Mouse (Mus musculus): ENCODE results near the gene Glg1. TPM values are rescaled to one million over a fixed set of nuclear protein-coding genes. Genes with fewer than 3 reads are reported as not detected.
"Not testable (repeated sequence)": the region's sequence is repeated elsewhere in the genome, so short reads cannot be mapped to it uniquely, and the experiment has no call there.

Glg1 gene
- polyA plus RNA-seq, 1 experiment from 2014 or later: 67.0 TPM

DNA sequence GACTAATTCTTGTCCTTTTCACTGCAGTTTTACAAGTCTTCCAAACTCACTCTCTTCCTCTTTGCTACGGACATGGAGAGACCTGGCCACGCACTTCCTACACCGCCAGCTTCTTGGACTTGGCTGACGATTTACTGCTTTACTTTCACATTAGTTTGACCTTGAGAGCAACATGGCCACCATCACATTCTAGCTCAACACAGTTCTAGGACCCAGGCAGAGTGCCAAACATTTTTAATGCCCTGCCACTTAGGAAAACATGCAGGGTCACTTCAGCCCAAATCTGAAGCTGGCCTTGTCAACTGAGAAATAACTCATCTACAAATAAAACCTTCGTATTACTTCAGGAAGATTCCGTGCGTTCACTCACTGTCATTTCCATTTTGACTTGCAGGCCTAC lies 32.7 kb upstream of the Glg1 start:
- peaks cover 28% of the 10 kb centered on the region for H3K36me3 ChIP-seq (ENCODE audit: control insufficient read depth, insufficient read depth)
- no peaks in the 10 kb centered on the region for H3K4me1 ChIP-seq (replicated peaks; ENCODE audit: control insufficient read depth, insufficient read depth, low read length)
- H3K4me3 ChIP-seq (replicated peaks; ENCODE audit: low read length): no peak overlapping the region
- WGBS: 94% methylated on average over 7 of the region's 7 CpGs
- H3K27me3 ChIP-seq (replicated peaks; ENCODE audit: control insufficient read depth, insufficient read depth, low read length): no peaks in the 10 kb centered on the region
- H3K9me3 ChIP-seq (ENCODE audit: control insufficient read depth, low read length): no peaks in the 10 kb centered on the region
- H3K4me2 ChIP-seq (ENCODE audit: low read length): no peak overlapping the region
- H3K9ac ChIP-seq (replicated peaks; ENCODE audit: low read depth, low read length): no peak overlapping the region
- no peak for ATAC-seq
- no peak overlapping the region for H3K27ac ChIP-seq (ENCODE audit: low read length)

DNA sequence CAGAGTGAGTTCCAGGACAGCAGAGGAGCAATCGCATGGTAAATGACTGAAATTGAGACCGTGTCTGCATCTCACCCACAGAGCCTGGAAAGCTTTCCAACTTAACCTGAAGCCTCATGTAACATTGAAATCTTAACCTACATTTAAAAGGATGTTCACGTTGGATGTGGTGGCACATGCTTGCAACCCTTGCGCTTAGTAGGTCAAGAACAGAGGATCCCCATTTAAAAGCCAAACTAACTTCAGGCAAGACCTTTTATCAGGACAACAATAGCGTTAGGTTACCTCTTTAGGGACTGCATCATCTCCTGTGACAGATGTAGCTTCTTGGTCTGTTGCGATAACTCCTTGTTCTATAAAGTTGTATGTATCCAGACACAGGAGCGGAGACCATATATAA lies 31.6 kb upstream of the Glg1 start:
- H3K9ac ChIP-seq (replicated peaks; ENCODE audit: low read depth, low read length): no peak overlapping the region
- H3K27ac ChIP-seq (ENCODE audit: low read length): no peak overlapping the region
- H3K27me3 ChIP-seq (replicated peaks; ENCODE audit: control insufficient read depth, insufficient read depth, low read length): no peaks in the 10 kb centered on the region
- no peak overlapping the region for H3K4me2 ChIP-seq (ENCODE audit: low read length)
- no peak for ATAC-seq
- WGBS: 97% methylated on average over 7 of the region's 7 CpGs
- peaks cover 24% of the 10 kb centered on the region for H3K36me3 ChIP-seq (ENCODE audit: control insufficient read depth, insufficient read depth)
- H3K4me1 ChIP-seq (replicated peaks; ENCODE audit: control insufficient read depth, insufficient read depth, low read length): no peaks in the 10 kb centered on the region
- no peaks in the 10 kb centered on the region for H3K9me3 ChIP-seq (ENCODE audit: control insufficient read depth, low read length)
- H3K4me3 ChIP-seq (replicated peaks; ENCODE audit: low read length): no peak overlapping the region

DNA sequence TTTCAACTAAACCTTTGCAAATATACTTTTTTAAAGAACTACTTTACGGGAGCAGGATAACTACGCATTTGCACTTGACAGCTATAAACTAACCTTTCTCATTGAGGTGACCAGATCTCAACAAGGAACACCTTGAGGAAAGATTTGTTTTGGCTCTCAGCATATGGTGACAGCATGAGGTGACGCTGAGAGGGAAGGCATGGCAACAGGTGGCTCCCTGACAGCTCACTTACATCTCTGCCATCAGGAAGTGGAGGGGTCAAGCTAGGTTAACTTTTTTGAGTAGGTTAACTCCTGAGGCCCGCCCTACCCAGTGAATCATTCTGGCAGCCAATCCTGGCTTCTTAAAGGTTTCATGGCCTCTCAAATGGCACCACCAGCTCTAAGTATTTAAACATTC lies 26.6 kb upstream of the Glg1 start:
- H3K4me1 ChIP-seq (replicated peaks; ENCODE audit: control insufficient read depth, insufficient read depth, low read length): no peaks in the 10 kb centered on the region
- no peaks in the 10 kb centered on the region for H3K9me3 ChIP-seq (ENCODE audit: control insufficient read depth, low read length)
- H3K4me2 ChIP-seq (ENCODE audit: low read length): no peak overlapping the region
- ATAC-seq: no peak
- 95% methylated on average over 4 of the region's 4 CpGs for WGBS
- H3K4me3 ChIP-seq (replicated peaks; ENCODE audit: low read length): no peak overlapping the region
- H3K9ac ChIP-seq (replicated peaks; ENCODE audit: low read depth, low read length): no peak overlapping the region
- H3K36me3 ChIP-seq (ENCODE audit: control insufficient read depth, insufficient read depth): peaks cover 25% of the 10 kb centered on the region
- H3K27me3 ChIP-seq (replicated peaks; ENCODE audit: control insufficient read depth, insufficient read depth, low read length): no peaks in the 10 kb centered on the region
- H3K27ac ChIP-seq (ENCODE audit: low read length): no peak overlapping the region

DNA sequence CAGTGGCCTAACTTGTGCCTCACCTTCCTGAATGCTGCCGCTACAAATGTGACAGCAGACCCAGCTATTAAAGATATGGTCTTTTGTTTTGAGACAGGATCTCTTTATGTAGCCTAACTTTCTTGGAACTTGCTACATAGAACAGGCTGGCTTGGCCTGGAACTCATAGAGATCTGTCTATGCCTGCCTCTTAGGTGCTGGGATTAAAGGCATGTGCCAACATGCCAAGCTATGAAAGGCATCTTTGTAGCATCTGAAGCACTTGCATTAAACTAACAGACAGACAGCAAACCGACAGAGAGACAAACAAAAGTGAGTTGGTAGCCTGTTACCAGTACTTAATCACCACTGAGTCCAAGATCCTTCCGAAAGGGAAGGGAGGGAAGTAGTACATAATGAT lies 23.1 kb upstream of the Glg1 start:
- 91% methylated on average over 3 of the region's 3 CpGs for WGBS
- no peaks in the 10 kb centered on the region for H3K9me3 ChIP-seq (ENCODE audit: control insufficient read depth, low read length)
- no peak overlapping the region for H3K9ac ChIP-seq (replicated peaks; ENCODE audit: low read depth, low read length)
- H3K4me1 ChIP-seq (replicated peaks; ENCODE audit: control insufficient read depth, insufficient read depth, low read length): no peaks in the 10 kb centered on the region
- H3K27ac ChIP-seq (ENCODE audit: low read length): no peak overlapping the region
- H3K27me3 ChIP-seq (replicated peaks; ENCODE audit: control insufficient read depth, insufficient read depth, low read length): no peaks in the 10 kb centered on the region
- H3K36me3 ChIP-seq (ENCODE audit: control insufficient read depth, insufficient read depth): peaks cover 29% of the 10 kb centered on the region
- ATAC-seq: no peak
- no peak overlapping the region for H3K4me2 ChIP-seq (ENCODE audit: low read length)
- H3K4me3 ChIP-seq (replicated peaks; ENCODE audit: low read length): no peak overlapping the region

DNA sequence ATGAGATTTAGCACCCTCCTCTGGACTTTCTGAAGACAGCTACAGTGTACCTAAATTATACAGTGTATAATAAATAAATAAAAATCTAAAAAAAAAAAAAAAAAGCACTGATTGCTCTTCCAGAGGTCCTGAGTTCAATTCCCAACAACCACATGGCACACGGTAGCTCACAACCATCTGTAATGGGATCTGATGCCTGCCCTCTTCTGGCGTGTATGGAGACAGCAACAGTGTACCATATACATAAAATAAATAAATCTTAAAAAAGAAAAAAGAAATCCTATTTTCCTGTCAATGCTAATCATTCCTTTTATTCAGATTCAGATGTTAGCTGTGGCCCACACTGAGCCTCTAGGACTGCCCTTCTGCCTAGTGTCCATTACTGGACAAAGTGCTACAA lies 9.3 kb upstream of the Glg1 start:
- Histone ChIP-seq H3K4me3 (replicated peaks; ENCODE audit: low read length) (no peak overlapping the region), H3K9ac (replicated peaks; ENCODE audit: low read depth, low read length) (no peak overlapping the region), H3K36me3 (ENCODE audit: control insufficient read depth, insufficient read depth) (0 out of 2 replicates have a peak, but pooled peaks cover 3% of the 10 kb centered on the region), H3K27ac (ENCODE audit: low read length) (no peak overlapping the region), H3K4me1 (replicated peaks; ENCODE audit: control insufficient read depth, insufficient read depth, low read length) (no peaks in the 10 kb centered on the region), H3K4me2 (ENCODE audit: low read length) (no peak overlapping the region), H3K27me3 (replicated peaks; ENCODE audit: control insufficient read depth, insufficient read depth, low read length) (no peaks in the 10 kb centered on the region), H3K9me3 (ENCODE audit: control insufficient read depth, low read length) (no peaks in the 10 kb centered on the region)
- no peak for ATAC-seq
- WGBS: 69% methylated on average over 2 of the region's 2 CpGs

DNA sequence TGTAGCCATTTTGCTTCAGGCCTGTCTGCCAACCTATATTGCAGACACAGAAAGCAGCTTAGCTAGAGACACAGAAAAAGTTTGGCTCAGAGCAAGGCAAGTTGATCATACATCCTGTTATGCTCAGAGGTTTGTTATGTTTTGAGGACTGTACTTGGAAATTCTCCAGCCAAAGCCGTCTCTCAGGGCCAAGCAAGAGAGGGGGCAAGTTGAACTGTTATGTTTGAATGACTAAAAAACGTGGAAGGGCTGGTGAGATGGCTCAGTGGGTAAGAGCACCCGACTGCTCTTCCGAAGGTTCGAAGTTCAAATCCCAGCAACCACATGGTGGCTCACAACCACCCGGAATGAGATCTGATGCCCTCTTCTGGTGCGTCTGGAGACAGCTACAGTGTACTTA lies 7.1 kb upstream of the Glg1 start:
- H3K4me2 ChIP-seq (ENCODE audit: low read length); H3K4me3 ChIP-seq (replicated peaks; ENCODE audit: low read length); H3K36me3 ChIP-seq (ENCODE audit: control insufficient read depth, insufficient read depth); H3K27me3 ChIP-seq (replicated peaks; ENCODE audit: control insufficient read depth, insufficient read depth, low read length); H3K9me3 ChIP-seq (ENCODE audit: control insufficient read depth, low read length); H3K4me1 ChIP-seq (replicated peaks; ENCODE audit: control insufficient read depth, insufficient read depth, low read length); ATAC-seq; H3K27ac ChIP-seq (ENCODE audit: low read length); H3K9ac ChIP-seq (replicated peaks; ENCODE audit: low read depth, low read length): not testable (repeated sequence)
- 77% methylated on average over 7 of the region's 7 CpGs for WGBS

DNA sequence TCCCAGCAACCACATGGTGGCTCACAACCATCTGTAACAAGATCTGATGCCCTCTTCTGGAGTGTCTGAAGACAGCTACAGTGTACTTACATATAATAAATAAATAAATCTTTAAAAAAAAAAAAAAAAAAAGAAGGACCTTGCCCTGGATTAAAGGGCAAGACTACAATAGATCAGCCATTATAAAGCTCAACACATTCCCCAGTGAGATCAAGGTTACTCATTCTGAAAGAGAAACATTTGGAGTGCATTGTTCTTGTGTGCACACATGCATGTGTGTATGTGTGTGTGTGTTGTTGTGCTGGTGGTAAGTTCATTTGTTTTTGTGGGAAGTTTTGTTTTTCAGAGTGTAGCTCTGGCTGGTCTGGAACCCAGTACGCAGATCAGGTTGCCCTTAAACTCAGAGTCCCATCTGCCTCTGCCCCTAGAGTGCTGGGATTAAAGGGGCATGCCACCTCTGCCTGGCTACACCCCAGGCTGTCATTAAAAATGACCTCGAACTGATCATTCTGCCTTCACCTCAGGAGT lies 5.7 kb upstream of the Glg1 start:
- Histone ChIP-seq H3K9ac (replicated peaks; ENCODE audit: low read depth, low read length) (no peak overlapping the region), H3K9me3 (ENCODE audit: control insufficient read depth, low read length) (no peaks in the 10 kb centered on the region), H3K27me3 (replicated peaks; ENCODE audit: control insufficient read depth, insufficient read depth, low read length) (no peaks in the 10 kb centered on the region), H3K4me3 (replicated peaks; ENCODE audit: low read length) (no peak overlapping the region), H3K27ac (ENCODE audit: low read length) (no peak overlapping the region), H3K4me2 (ENCODE audit: low read length) (no peak overlapping the region), H3K4me1 (replicated peaks; ENCODE audit: control insufficient read depth, insufficient read depth, low read length) (no peaks in the 10 kb centered on the region), H3K36me3 (ENCODE audit: control insufficient read depth, insufficient read depth) (no peaks in the 10 kb centered on the region)
- ATAC-seq: no peak
- 86% methylated on average over 2 of the region's 2 CpGs for WGBS

DNA sequence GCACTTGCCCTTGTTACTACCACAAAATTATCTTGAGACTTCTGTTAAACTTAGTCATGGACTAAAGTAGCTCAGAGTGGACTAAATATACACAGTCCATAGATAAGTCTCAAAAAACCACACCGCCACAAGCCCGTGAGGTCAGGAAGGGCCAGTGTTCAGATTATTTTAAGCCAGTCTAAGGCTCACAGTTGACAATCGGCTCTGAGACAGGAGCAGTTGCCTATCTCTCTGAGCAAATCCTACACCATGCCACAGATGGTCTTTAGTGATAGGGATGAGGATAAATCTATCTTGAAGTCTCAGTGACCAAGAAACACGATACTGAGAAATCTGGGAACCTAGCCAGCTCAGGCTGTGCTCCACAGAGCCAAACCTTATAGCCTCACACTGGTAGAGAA lies 3.0 kb upstream of the Glg1 start:
- ATAC-seq: no peak
- Histone ChIP-seq H3K9ac (replicated peaks; ENCODE audit: low read depth, low read length) (no peak overlapping the region), H3K9me3 (ENCODE audit: control insufficient read depth, low read length) (no peaks in the 10 kb centered on the region), H3K27me3 (replicated peaks; ENCODE audit: control insufficient read depth, insufficient read depth, low read length) (no peaks in the 10 kb centered on the region), H3K4me2 (ENCODE audit: low read length) (no peak overlapping the region), H3K4me1 (replicated peaks; ENCODE audit: control insufficient read depth, insufficient read depth, low read length) (peaks cover 13% of the 10 kb centered on the region), H3K4me3 (replicated peaks; ENCODE audit: low read length) (no peak overlapping the region), H3K36me3 (ENCODE audit: control insufficient read depth, insufficient read depth) (no peaks in the 10 kb centered on the region), H3K27ac (ENCODE audit: low read length) (no peak overlapping the region)
- WGBS: 87% methylated on average over 4 of the region's 4 CpGs

DNA sequence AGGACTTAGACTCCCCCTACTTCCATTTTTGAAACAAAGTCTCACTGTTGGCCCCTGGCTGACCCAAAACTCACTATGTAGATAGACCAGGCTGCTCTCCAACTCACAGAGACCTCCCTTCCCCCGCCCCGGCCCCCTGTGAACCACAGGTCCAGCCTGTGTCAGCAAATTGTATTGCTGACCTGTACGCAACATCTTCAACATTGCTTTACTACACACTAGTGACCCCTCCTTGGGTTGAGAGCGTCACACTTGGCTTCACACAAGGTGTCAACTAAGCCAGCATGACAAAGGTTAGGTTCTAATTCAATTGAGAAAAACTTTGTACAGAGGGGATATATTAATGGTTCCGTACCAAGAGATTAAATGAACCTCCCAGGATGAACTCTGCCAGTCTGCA lies 1.2 kb upstream of the Glg1 start:
- Histone ChIP-seq H3K9ac (replicated peaks; ENCODE audit: low read depth, low read length) (no peak overlapping the region), H3K4me1 (replicated peaks; ENCODE audit: control insufficient read depth, insufficient read depth, low read length) (peaks cover 14% of the 10 kb centered on the region), H3K27ac (ENCODE audit: low read length) (no peak overlapping the region), H3K9me3 (ENCODE audit: control insufficient read depth, low read length) (no peaks in the 10 kb centered on the region), H3K4me2 (ENCODE audit: low read length) (no peak overlapping the region), H3K36me3 (ENCODE audit: control insufficient read depth, insufficient read depth) (no peaks in the 10 kb centered on the region), H3K4me3 (replicated peaks; ENCODE audit: low read length) (no peak overlapping the region), H3K27me3 (replicated peaks; ENCODE audit: control insufficient read depth, insufficient read depth, low read length) (no peaks in the 10 kb centered on the region)
- no peak for ATAC-seq
- WGBS: 97% methylated on average over 5 of the region's 5 CpGs

DNA sequence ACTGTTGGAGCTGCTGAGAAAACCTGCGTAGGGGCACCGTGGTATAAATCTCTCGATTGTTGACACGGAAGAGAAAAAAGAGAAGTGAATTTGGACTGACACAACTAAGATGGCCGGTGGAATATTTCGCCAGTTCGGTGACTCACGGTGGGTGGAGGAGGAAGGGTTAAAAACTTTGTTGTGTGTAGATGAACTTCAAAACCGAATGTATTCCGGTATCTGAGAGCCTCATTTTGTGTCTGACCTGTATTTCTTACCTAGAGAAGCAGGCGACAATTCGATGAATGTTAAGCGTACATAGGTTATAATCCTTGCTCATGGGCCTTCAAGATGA lies 359 bp upstream of the Glg1 start:
- 11% methylated on average over 13 of the region's 13 CpGs for WGBS
- Histone ChIP-seq H3K4me1 (replicated peaks; ENCODE audit: control insufficient read depth, insufficient read depth, low read length) (peaks cover 14% of the 10 kb centered on the region), H3K4me3 (replicated peaks; ENCODE audit: low read length) (peak overlapping the region; percentile 95), H3K9me3 (ENCODE audit: control insufficient read depth, low read length) (no peaks in the 10 kb centered on the region), H3K9ac (replicated peaks; ENCODE audit: low read depth, low read length) (peak overlapping the region; percentile 96), H3K27me3 (replicated peaks; ENCODE audit: control insufficient read depth, insufficient read depth, low read length) (no peaks in the 10 kb centered on the region), H3K36me3 (ENCODE audit: control insufficient read depth, insufficient read depth) (no peaks in the 10 kb centered on the region), H3K27ac (ENCODE audit: low read length) (peak overlapping the region; percentile 41; the same call in 1 of the 2 replicates), H3K4me2 (ENCODE audit: low read length) (peak overlapping the region; percentile 65)
- no peak for ATAC-seq

All from forebrain, embryonic 16.5 days (tissue).